Mouse (Mus musculus): Measurements from ENCODE around the gene Wdfy3. TPM values are rescaled to one million over a fixed set of nuclear protein-coding genes. Genes with fewer than 3 reads are reported as not detected.

Gene Wdfy3
- polyA plus RNA-seq, 1 experiment from 2014 or later, result 9.9 TPM

DNA sequence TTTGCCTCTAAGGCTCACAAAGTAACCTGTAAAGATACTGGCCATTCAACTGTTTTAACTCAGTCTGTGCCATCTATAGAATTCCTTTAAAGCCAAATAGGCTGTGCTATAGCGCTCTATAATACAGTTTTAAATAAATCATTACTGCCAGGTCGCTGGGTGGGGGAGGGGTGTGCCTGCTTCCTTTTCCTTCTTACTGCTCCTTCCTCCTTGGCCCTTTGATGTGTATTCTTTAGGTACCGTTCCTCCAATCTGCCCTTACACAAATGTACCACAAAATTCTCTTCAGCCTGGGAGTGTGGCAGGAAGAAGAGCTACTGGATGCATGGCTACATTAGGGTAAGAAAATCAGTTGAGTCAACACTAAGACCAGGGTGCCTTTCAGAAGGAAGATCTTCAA is 1.5 kb upstream of the Wdfy3 start:
- 36% methylated on average over 3 of the region's 3 CpGs for WGBS
- no peak overlapping the region for H3K9ac ChIP-seq (replicated peaks; ENCODE audit: low read depth)
- H3K4me3 ChIP-seq (ENCODE audit: low read depth, low read length), result no peak overlapping the region
- TF ChIP-seq EP300 (IDR thresholded peaks at IDR 0.05) (no peak), CTCF (IDR thresholded peaks at IDR 0.05) (no peak)
- no peaks in the 10 kb centered on the region for H3K4me1 ChIP-seq (ENCODE audit: insufficient read depth, low read depth, low read length)
- no peaks in the 10 kb centered on the region for H3K9me3 ChIP-seq (ENCODE audit: low read length)
- H3K36me3 ChIP-seq (ENCODE audit: insufficient read depth, low read length), result no peaks in the 10 kb centered on the region
- H3K4me2 ChIP-seq (replicated peaks; ENCODE audit: low read depth, low read length), result no peak overlapping the region
- H3K27me3 ChIP-seq (replicated peaks; ENCODE audit: insufficient read depth, low read length), result no peaks in the 10 kb centered on the region
- no peak for ATAC-seq
- DNase-seq (ENCODE audit: low spot score), result no peak
- no peak overlapping the region for H3K27ac ChIP-seq (ENCODE audit: low read length)

DNA sequence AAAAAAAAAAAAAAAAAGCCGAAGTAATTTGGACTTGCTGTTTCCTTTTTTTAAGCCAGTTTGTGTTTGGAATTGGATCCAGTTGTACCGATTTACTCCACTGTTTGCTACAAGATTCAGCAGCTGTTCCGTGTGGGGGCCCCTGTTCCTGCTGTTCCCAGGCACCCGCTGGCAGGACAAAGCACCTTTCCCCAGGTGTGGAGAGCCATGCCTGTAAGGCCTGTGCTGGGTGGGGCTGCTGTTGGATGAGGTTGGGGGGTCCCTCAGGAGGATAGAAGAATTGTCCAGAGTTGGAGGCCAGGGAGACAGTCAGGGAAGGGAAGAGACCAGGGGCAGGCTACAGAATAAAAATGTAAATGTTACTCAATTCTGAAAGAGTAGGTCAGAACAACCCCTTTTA is 1.1 kb upstream of the Wdfy3 start:
- H3K27ac ChIP-seq (ENCODE audit: low read length), result no peak overlapping the region
- no peaks in the 10 kb centered on the region for H3K27me3 ChIP-seq (replicated peaks; ENCODE audit: insufficient read depth, low read length)
- H3K9ac ChIP-seq (replicated peaks; ENCODE audit: low read depth), result 0 out of 2 replicates have a peak overlapping the region, but pooled peaks have one; percentile 90
- no peaks in the 10 kb centered on the region for H3K4me1 ChIP-seq (ENCODE audit: insufficient read depth, low read depth, low read length)
- H3K4me2 ChIP-seq (replicated peaks; ENCODE audit: low read depth, low read length), result peak overlapping the region; percentile 88; the same call in 1 of the 2 replicates
- TF ChIP-seq EP300 (IDR thresholded peaks at IDR 0.05) (no peak), CTCF (IDR thresholded peaks at IDR 0.05) (no peak)
- ATAC-seq (no peak), DNase-seq (ENCODE audit: low spot score) (no peak)
- H3K9me3 ChIP-seq (ENCODE audit: low read length), result no peaks in the 10 kb centered on the region
- H3K4me3 ChIP-seq (ENCODE audit: low read depth, low read length), result no peak overlapping the region
- 20% methylated on average over 4 of the region's 4 CpGs for WGBS
- no peaks in the 10 kb centered on the region for H3K36me3 ChIP-seq (ENCODE audit: insufficient read depth, low read length)

DNA sequence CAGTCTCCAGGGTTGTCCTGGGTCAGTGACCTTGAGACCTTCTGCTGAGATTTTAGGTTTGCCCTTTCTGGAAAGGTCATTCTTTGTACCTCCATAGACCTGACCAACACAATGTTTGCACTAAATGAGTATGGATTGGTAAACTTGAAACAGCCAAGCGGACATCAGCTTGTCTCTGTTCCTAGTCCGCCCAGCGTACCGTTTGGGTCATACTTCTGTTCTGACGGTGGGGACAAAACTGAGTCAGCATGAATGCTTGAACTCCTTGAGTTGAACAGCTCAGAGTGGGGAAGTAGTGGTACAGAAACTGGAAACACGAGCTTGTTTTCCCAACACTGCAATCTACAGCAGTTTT is 670 bp upstream of the Wdfy3 start:
- DNase-seq (ENCODE audit: low spot score) (peak; percentile 66), ATAC-seq (no peak)
- H3K9ac ChIP-seq (replicated peaks; ENCODE audit: low read depth), result peak overlapping the region; percentile 90
- H3K4me1 ChIP-seq (ENCODE audit: insufficient read depth, low read depth, low read length), result peaks cover 1% of the 10 kb centered on the region; the same call in 1 of the 2 replicates
- peak overlapping the region; percentile 96 for H3K4me3 ChIP-seq (ENCODE audit: low read depth, low read length)
- TF ChIP-seq EP300 (IDR thresholded peaks at IDR 0.05) (no peak), CTCF (IDR thresholded peaks at IDR 0.05) (no peak; the same call in 1 of the 2 replicates)
- H3K4me2 ChIP-seq (replicated peaks; ENCODE audit: low read depth, low read length), result peak overlapping the region; percentile 88
- WGBS, result 13% methylated on average over 6 of the region's 6 CpGs
- no peaks in the 10 kb centered on the region for H3K27me3 ChIP-seq (replicated peaks; ENCODE audit: insufficient read depth, low read length)
- no peaks in the 10 kb centered on the region for H3K9me3 ChIP-seq (ENCODE audit: low read length)
- peak overlapping the region; percentile 94 for H3K27ac ChIP-seq (ENCODE audit: low read length)
- H3K36me3 ChIP-seq (ENCODE audit: insufficient read depth, low read length), result no peaks in the 10 kb centered on the region

DNA sequence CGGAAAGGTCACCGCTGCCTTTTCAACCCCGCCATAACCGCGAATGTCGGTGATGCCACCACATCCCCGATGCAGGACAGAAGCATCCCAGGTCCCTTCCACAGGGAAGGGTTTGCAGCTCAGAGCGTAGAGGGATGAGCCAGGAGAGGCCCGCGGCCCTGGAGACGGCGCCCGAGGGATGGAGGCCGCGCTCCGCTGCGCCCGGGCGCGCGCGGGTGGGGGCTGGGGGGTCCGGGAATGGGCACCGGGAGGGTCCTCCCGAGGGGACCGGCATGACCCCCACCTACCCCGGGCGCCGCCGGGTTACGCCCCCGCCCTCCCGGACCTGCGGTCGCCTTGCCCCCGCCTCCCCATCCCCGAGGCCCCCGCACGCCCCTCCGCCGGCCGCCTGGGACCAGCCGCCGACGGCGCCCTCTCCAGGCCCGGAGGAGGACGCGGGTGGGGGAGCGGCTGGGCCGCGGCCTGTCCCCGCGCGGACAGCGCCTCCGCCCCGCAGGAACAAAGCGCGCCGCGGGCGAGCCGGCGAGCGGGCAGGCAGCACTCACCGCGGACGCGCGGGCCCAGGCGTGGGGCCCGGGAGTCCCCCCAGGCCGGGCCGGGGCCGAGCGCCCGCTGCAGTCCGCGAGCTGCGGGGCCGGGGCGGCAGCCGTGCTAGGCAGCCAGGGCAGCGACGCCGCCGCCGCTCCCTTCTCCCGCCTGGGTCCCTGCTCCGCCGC is 512 bp downstream of the Wdfy3 start:
- DNase-seq (ENCODE audit: low spot score), result peak; percentile 76
- no peak for TF ChIP-seq EP300 (IDR thresholded peaks at IDR 0.05)
- peak; percentile 45 for TF ChIP-seq CTCF (IDR thresholded peaks at IDR 0.05)
- peak overlapping the region; percentile 94 for H3K27ac ChIP-seq (ENCODE audit: low read length)

DNA sequence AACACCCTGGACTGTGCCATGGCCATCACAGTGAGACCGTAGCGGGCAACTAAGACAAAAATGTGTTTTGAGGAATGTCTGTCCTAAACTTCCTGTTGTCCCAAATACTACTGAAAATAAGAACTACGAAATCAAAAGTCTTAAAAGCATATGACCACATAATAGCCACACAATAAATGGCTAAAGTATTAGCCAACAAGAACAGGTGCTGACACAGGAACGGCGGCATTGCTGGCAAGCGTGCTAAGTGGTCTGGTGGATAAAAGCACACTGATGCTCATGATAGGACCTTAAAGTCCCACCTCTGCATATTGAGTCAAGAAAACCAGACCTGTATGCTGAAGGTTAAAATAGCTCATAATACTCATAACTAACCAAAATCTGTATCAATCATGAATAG is 3.3 kb downstream of the Wdfy3 start:
- Histone ChIP-seq H3K4me2 (replicated peaks; ENCODE audit: low read depth, low read length) (no peak overlapping the region), H3K4me3 (ENCODE audit: low read depth, low read length) (no peak overlapping the region), H3K9me3 (ENCODE audit: low read length) (no peaks in the 10 kb centered on the region), H3K4me1 (ENCODE audit: insufficient read depth, low read depth, low read length) (peaks cover 7% of the 10 kb centered on the region; the same call in 1 of the 2 replicates), H3K27ac (ENCODE audit: low read length) (no peak overlapping the region), H3K27me3 (replicated peaks; ENCODE audit: insufficient read depth, low read length) (no peaks in the 10 kb centered on the region), H3K9ac (replicated peaks; ENCODE audit: low read depth) (no peak overlapping the region), H3K36me3 (ENCODE audit: insufficient read depth, low read length) (no peaks in the 10 kb centered on the region)
- DNase-seq (ENCODE audit: low spot score), result no peak
- WGBS, result 86% methylated on average over 6 of the region's 6 CpGs
- no peak for TF ChIP-seq EP300 (IDR thresholded peaks at IDR 0.05)
- TF ChIP-seq CTCF (IDR thresholded peaks at IDR 0.05), result no peak
- ATAC-seq, result no peak

More for the DNA sequence above, 512 bp downstream of the Wdfy3 start:
- H3K4me2 ChIP-seq (replicated peaks; ENCODE audit: low read depth, low read length), result peak overlapping the region; percentile 88
- H3K4me1 ChIP-seq (ENCODE audit: insufficient read depth, low read depth, low read length), result peaks cover 3% of the 10 kb centered on the region; the same call in 1 of the 2 replicates
- peak overlapping the region; percentile 96 for H3K4me3 ChIP-seq (ENCODE audit: low read depth, low read length)
- no peaks in the 10 kb centered on the region for H3K27me3 ChIP-seq (replicated peaks; ENCODE audit: insufficient read depth, low read length)
- no peaks in the 10 kb centered on the region for H3K36me3 ChIP-seq (ENCODE audit: insufficient read depth, low read length)
- peak overlapping the region; percentile 90 for H3K9ac ChIP-seq (replicated peaks; ENCODE audit: low read depth)
- no peaks in the 10 kb centered on the region for H3K9me3 ChIP-seq (ENCODE audit: low read length)
- WGBS, result under 1% methylated on average over 33 of the region's 92 CpGs
- peak; percentile 88 for ATAC-seq

DNA sequence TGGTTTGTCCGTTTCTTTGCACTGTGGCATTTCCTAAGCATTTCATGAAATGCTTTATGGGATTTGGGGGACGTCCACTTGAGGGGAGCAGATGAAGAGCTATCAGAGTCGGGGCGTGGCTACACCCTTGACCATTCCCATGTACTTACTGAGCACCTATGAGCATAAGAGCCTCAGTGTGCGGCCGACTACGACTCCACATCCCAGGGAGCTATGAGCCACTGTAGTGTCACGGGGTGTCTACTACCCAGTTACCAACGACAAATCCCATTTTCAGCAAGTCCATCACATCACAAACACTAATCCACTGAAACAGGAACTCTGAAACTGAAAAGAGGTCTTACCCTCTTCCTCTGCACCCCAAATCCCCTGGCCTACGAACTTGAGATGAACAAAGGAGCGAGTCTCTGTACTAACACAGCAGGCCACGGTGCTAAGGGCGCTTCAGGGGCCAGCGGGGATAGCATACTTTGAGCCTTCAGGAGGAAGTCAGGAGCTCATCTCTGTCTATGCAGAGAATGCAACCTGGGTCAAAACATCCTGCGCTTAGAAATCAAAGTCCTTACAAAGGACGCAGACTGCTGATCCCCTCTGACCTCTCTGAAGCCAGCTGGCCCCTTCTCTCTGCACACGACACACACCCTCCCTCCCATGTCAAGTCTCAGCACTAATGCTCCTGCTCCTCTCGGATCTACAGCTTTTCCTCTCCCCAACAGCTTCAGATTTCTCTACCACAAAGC is 6.5 kb downstream of the Wdfy3 start:
- no peaks in the 10 kb centered on the region for H3K9me3 ChIP-seq (ENCODE audit: low read length)
- ATAC-seq, result no peak
- H3K4me1 ChIP-seq (ENCODE audit: insufficient read depth, low read depth, low read length), result peaks cover 7% of the 10 kb centered on the region; the same call in 1 of the 2 replicates
- H3K4me2 ChIP-seq (replicated peaks; ENCODE audit: low read depth, low read length), result no peak overlapping the region
- TF ChIP-seq CTCF (IDR thresholded peaks at IDR 0.05) (no peak), EP300 (IDR thresholded peaks at IDR 0.05) (no peak)
- DNase-seq (ENCODE audit: low spot score), result no peak
- no peaks in the 10 kb centered on the region for H3K27me3 ChIP-seq (replicated peaks; ENCODE audit: insufficient read depth, low read length)
- WGBS, result 52% methylated on average over 18 of the region's 18 CpGs
- H3K27ac ChIP-seq (ENCODE audit: low read length), result no peak overlapping the region
- H3K4me3 ChIP-seq (ENCODE audit: low read depth, low read length), result no peak overlapping the region
- H3K36me3 ChIP-seq (ENCODE audit: insufficient read depth, low read length), result no peaks in the 10 kb centered on the region
- H3K9ac ChIP-seq (replicated peaks; ENCODE audit: low read depth), result no peak overlapping the region

All from lung, postnatal 0 days (tissue).